Mouse (Mus musculus) heart, postnatal 0 days (tissue): ENCODE measurements around the gene Col6a5.

Experiments used
- CTCF ChIP-seq: IDR thresholded peaks from 2 replicates; pipeline ENCODE4 v1.5.1; 2016; ENCODE audit warnings: antibody characterized with exemption, control low read depth, low read depth
- EP300 ChIP-seq: IDR thresholded peaks from 2 replicates; pipeline ENCODE4 v1.6.1; 2016; ENCODE audit warnings: antibody characterized with exemption, low read depth

- TF ChIP-seq CTCF, result no peak
- TF ChIP-seq EP300, result no peak
These were observed 109.4 kb downstream of the Col6a5 start for GRCm38 (mm10) chr9:105851011-105851410.
